Mouse (Mus musculus) midbrain, embryonic 12.5 days (tissue): ENCODE measurements around the gene Ak8. TPM values are rescaled to one million over a fixed set of nuclear protein-coding genes. Genes with fewer than 3 reads are reported as not detected.

ENCODE experiments used
- ATAC-seq: fragments of 200-750 bp; cut with Nextera tagmentation; 2 replicates; pipeline ENCODE4 v1.8.0; 2017; ENCODE audit warnings: low read depth, moderate TSS enrichment, moderate library complexity; ENCODE audit not compliant: low FRiP score
- H3K27ac ChIP-seq: fragments of 300-500 bp; sonication (generic); replicated peaks from 2 replicates; pipeline ENCODE4 v1.5.1; 2016; ENCODE audit warnings: mild to moderate bottlenecking
- H3K27me3 ChIP-seq: fragments of 300-500 bp; sonication (generic); 2 replicates; pipeline ENCODE4 v1.6.1; 2016; ENCODE audit warnings: mild to moderate bottlenecking
- H3K36me3 ChIP-seq: fragments of 300-500 bp; sonication (generic); 2 replicates; pipeline ENCODE4 v1.6.1; 2016
- H3K4me1 ChIP-seq: fragments of 300-500 bp; sonication (generic); 2 replicates; pipeline ENCODE4 v1.6.1; 2016
- H3K4me2 ChIP-seq: fragments of 300-500 bp; sonication (generic); replicated peaks from 2 replicates; pipeline ENCODE4 v1.6.1; 2016; ENCODE audit warnings: mild to moderate bottlenecking, moderate library complexity
- H3K4me3 ChIP-seq: fragments of 300-500 bp; sonication (generic); 2 replicates; pipeline ENCODE4 v1.5.1; 2016; ENCODE audit warnings: mild to moderate bottlenecking
- H3K9ac ChIP-seq: fragments of 300-500 bp; sonication (generic); replicated peaks from 2 replicates; pipeline ENCODE4 v1.6.1; 2016; ENCODE audit warnings: mild to moderate bottlenecking, moderate library complexity
- H3K9me3 ChIP-seq: fragments of 300-500 bp; sonication (generic); 2 replicates; pipeline ENCODE4 v1.6.1; 2016; ENCODE audit warnings: mild to moderate bottlenecking
- WGBS: fragments of 180-500 bp; shearing (Covaris S2); methylation state at CpG from one replicate; pipeline ENCODE4 v1.1.7; 2016; 5-methylcytosine and 5-hydroxymethylcytosine counted together
- microRNA-seq: library from miRNA; unstranded; fragments of <30 nt; microRNA quantifications from one replicate; pipeline ENCODE4, GENCODE M21; 2017
- polyA plus RNA-seq: library from polyadenylated mRNA; unstranded; fragments of >200 nt; fragmentation: Nextera tagmentation; extraction: Ambion mirVana; gene quantifications from 2 replicates; pipeline ENCODE4 v1.2.1, GENCODE M21; 2016

Gene Ak8
- polyA plus RNA-seq, 1 experiment from 2014 or later: 1.1 TPM

GRCm38 (mm10) chr2:28848879-28849278 lies 148.9 kb downstream of the Ak8 start:
- Histone ChIP-seq H3K36me3 (peaks cover 67% of the 10 kb centered on the region), H3K27me3 (no peaks in the 10 kb centered on the region), H3K4me3 (no peak overlapping the region), H3K9ac (no peak overlapping the region), H3K27ac (no peak overlapping the region), H3K4me1 (no peaks in the 10 kb centered on the region), H3K4me2 (no peak overlapping the region), H3K9me3 (no peaks in the 10 kb centered on the region)
- 91% methylated on average over 2 of the region's 2 CpGs for WGBS
- no peak for ATAC-seq

- Histone ChIP-seq H3K4me1 (no peaks in the 10 kb centered on the region), H3K9ac (no peak overlapping the region), H3K27me3 (no peaks in the 10 kb centered on the region), H3K4me3 (no peak overlapping the region), H3K4me2 (no peak overlapping the region), H3K27ac (no peak overlapping the region), H3K9me3 (no peaks in the 10 kb centered on the region), H3K36me3 (peaks cover 60% of the 10 kb centered on the region)
- ATAC-seq: no peak
- 88% methylated on average over 3 of the region's 3 CpGs for WGBS
These were observed 152.6 kb downstream of the Ak8 start for GRCm38 (mm10) chr2:28852594-28852993.

GRCm38 (mm10) chr2:28855773-28856172 lies 155.8 kb downstream of the Ak8 start:
- Histone ChIP-seq H3K36me3 (peaks cover 55% of the 10 kb centered on the region), H3K27ac (no peak overlapping the region), H3K9me3 (no peaks in the 10 kb centered on the region), H3K4me2 (no peak overlapping the region), H3K27me3 (no peaks in the 10 kb centered on the region), H3K4me3 (no peak overlapping the region), H3K9ac (no peak overlapping the region), H3K4me1 (no peaks in the 10 kb centered on the region)
- no peak for ATAC-seq
- WGBS: 90% methylated on average over 2 of the region's 2 CpGs

- Histone ChIP-seq H3K9ac (no peak overlapping the region), H3K4me2 (no peak overlapping the region), H3K36me3 (peaks cover 78% of the 10 kb centered on the region), H3K4me3 (no peak overlapping the region), H3K9me3 (no peaks in the 10 kb centered on the region), H3K27me3 (no peaks in the 10 kb centered on the region), H3K4me1 (no peaks in the 10 kb centered on the region), H3K27ac (no peak overlapping the region)
- WGBS: 92% methylated on average over 4 of the region's 4 CpGs
- ATAC-seq: no peak
These were observed 159.3 kb downstream of the Ak8 start for GRCm38 (mm10) chr2:28859303-28859702.

GRCm38 (mm10) chr2:28860678-28861423 lies 160.9 kb downstream of the Ak8 start:
- ATAC-seq: no peak
- H3K27ac ChIP-seq: no peak overlapping the region
- H3K9me3 ChIP-seq: no peaks in the 10 kb centered on the region

More at GRCm38 (mm10) chr2:28860678-28861423, 160.9 kb downstream of the Ak8 start:
- H3K4me2 ChIP-seq: no peak overlapping the region
- peaks cover 85% of the 10 kb centered on the region for H3K36me3 ChIP-seq
- no peak overlapping the region for H3K9ac ChIP-seq
- no peaks in the 10 kb centered on the region for H3K4me1 ChIP-seq
- no peaks in the 10 kb centered on the region for H3K27me3 ChIP-seq
- WGBS: 91% methylated on average over 8 of the region's 8 CpGs
- H3K4me3 ChIP-seq: no peak overlapping the region

Small RNA genes lying within 50 kb of the gene (microRNA-seq; reads per million reads assigned to microRNA genes)
- gene Mir3088: 3.3 reads per million, percentile 9 among the genes with 10 or more reads in this experiment

Other genes starting within 250 kb of the Ak8 start
- gene 1700007K13Rik, start 233.8 kb upstream of the Ak8 start, polyA plus RNA-seq: 0.59 and 0.75 TPM in 2 replicates
- 53.3 and 54.5 TPM in 2 replicates for gene Mrps2, start 232.1 kb upstream of the Ak8 start, polyA plus RNA-seq
- 1.0 and 1.2 TPM in 2 replicates for gene Gbgt1, start 203.3 kb upstream of the Ak8 start, polyA plus RNA-seq
- gene Gm10134, start 194.1 kb upstream of the Ak8 start, polyA plus RNA-seq: 1.5 TPM in 1 of 2 replicates, not detected in the other
- gene Ralgds, start 187.0 kb upstream of the Ak8 start, polyA plus RNA-seq: 87.6 and 93.5 TPM in 2 replicates
- gene Cel, start 136.8 kb upstream of the Ak8 start, polyA plus RNA-seq: not detected in 2 replicates
- 51.9 and 55.5 TPM in 2 replicates for gene Gtf3c5, start 116.4 kb upstream of the Ak8 start, polyA plus RNA-seq
- gene Gfi1b, start 78.2 kb upstream of the Ak8 start, polyA plus RNA-seq: 0.80 and 0.89 TPM in 2 replicates
- gene Tsc1, start 58.9 kb upstream of the Ak8 start, polyA plus RNA-seq: 33.8 and 35.1 TPM in 2 replicates
- 0.79 and 1.0 TPM in 2 replicates for gene Spaca9, start 437 bp upstream of the Ak8 start, polyA plus RNA-seq
- gene Gtf3c4, start 140.2 kb downstream of the Ak8 start, polyA plus RNA-seq: 34.2 and 38.5 TPM in 2 replicates
- 20.1 TPM in 2 replicates for gene Ddx31, start 140.2 kb downstream of the Ak8 start, polyA plus RNA-seq
- 32.5 and 47.4 TPM in 2 replicates for gene Barhl1, start 216.5 kb downstream of the Ak8 start, polyA plus RNA-seq